Mouse (Mus musculus): ENCODE results near the gene Asb13. TPM values are rescaled to one million over a fixed set of nuclear protein-coding genes. Genes with fewer than 3 reads are reported as not detected.

Gene Asb13
- polyA plus RNA-seq, 1 experiment = 16.1 TPM

DNA sequence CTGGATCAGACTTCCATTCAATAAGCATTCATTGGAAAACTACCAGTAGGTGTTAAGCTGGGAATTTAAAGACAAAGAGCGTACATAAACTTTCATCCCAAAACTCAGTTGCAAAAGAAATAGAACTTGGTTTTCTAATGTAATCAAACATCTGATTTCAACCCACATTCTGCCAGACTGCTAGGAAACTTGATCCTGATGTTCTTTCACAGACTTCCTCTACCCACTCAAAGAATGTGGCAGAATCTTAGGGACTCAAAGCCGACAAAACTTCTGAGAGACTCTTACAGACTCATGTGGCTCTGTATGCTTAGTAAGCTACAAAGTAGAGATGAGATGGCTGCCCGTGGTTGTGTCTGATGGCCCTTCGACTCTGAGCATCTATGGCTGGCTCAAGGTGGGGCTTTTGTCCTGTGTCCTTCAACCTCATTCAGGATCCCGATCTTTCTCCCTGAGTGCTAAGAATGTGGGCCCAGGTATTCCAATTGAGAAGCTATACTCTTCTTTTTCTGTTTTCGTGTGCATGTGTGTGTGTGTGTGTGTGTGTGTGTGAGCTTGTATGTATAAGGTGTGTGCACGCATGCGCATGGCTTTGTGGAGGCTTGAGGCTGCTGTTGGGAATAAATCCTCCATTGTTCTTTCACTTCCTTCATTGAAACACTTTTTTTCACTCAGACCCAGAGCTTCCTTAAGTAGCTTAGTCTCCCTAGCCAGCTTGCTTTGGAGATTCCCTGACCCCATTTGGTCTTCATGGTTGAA lies 63.3 kb downstream of the Asb13 start:
- no peak for DNase-seq (ENCODE audit: low read depth in 1 of 2, low spot score in 2 of 2)
- Histone ChIP-seq H3K27me3 (ENCODE audit: control insufficient read depth, insufficient read depth, low read length) (no peaks in the 10 kb centered on the region), H3K4me3 (ENCODE audit: extremely low read depth, insufficient read depth, insufficient read length) (no peak overlapping the region), H3K36me3 (ENCODE audit: control insufficient read depth, insufficient read depth, low read length) (no peaks in the 10 kb centered on the region), H3K27ac (ENCODE audit: insufficient read depth, low read length) (no peak overlapping the region), H3K4me1 (ENCODE audit: control insufficient read depth, insufficient read depth, insufficient read length) (no peaks in the 10 kb centered on the region)
- no peak for TF ChIP-seq POLR2A (IDR thresholded peaks at IDR 0.05; ENCODE audit: low read depth, low read length)
- no peak for TF ChIP-seq CTCF (IDR thresholded peaks at IDR 0.05; ENCODE audit: extremely low read depth, insufficient read depth, insufficient read length, insufficient replicate concordance)
- 88% methylated on average over 8 of the region's 8 CpGs for WGBS

DNA sequence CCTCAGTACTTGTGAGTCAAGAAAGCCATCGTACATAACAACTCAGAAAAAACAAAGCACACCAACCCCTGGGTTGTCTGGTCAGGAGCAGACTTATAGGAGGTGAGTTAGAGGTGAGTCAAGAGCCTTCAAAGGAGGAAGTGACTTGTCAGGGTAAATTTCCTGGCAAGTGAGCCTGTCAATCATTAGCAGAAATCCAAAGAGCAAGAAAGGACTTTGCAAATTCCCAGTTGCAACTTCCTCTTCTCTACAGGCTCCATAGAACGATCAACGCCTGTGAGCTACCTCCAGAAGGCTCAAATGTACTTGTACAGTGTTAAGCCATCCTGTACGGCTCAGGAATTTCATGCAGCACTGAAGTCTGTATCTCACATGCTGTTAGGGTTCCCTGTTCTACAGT lies 66.9 kb downstream of the Asb13 start:
- 35% methylated on average over 4 of the region's 4 CpGs for WGBS
- Histone ChIP-seq H3K27ac (ENCODE audit: insufficient read depth, low read length) (no peak overlapping the region), H3K4me1 (ENCODE audit: control insufficient read depth, insufficient read depth, insufficient read length) (no peaks in the 10 kb centered on the region), H3K27me3 (ENCODE audit: control insufficient read depth, insufficient read depth, low read length) (no peaks in the 10 kb centered on the region), H3K4me3 (ENCODE audit: extremely low read depth, insufficient read depth, insufficient read length) (no peak overlapping the region), H3K36me3 (ENCODE audit: control insufficient read depth, insufficient read depth, low read length) (no peaks in the 10 kb centered on the region)
- DNase-seq (ENCODE audit: low read depth in 1 of 2, low spot score in 2 of 2) = no peak
- no peak for TF ChIP-seq POLR2A (IDR thresholded peaks at IDR 0.05; ENCODE audit: low read depth, low read length)
- no peak for TF ChIP-seq CTCF (IDR thresholded peaks at IDR 0.05; ENCODE audit: extremely low read depth, insufficient read depth, insufficient read length, insufficient replicate concordance)

Other genes with a start within 250 kb of the Asb13 start
- gene Gdi2, start 96.0 kb upstream of the Asb13 start, polyA plus RNA-seq (2012; rRNA removed) = 114 and 130 TPM in 2 replicates
- gene Fam208b, start 22.9 kb upstream of the Asb13 start, polyA plus RNA-seq (2012; rRNA removed) = 2.9 and 3.1 TPM in 2 replicates
- 0.05 TPM in 1 of 2 replicates, not detected in the other for gene Calml3, start 170.3 kb downstream of the Asb13 start, polyA plus RNA-seq (2012; rRNA removed)
- not detected in 2 replicates for gene Calm4, start 203.7 kb downstream of the Asb13 start, polyA plus RNA-seq (2012; rRNA removed)
- gene Calm5, start 220.1 kb downstream of the Asb13 start, polyA plus RNA-seq (2012; rRNA removed) = not detected in 2 replicates

Data from spleen, adult 2 months (tissue).